Mouse (Mus musculus): ENCODE results near the gene Tcp11l2. TPM values are rescaled to one million over a fixed set of nuclear protein-coding genes. Genes with fewer than 3 reads are reported as not detected.
A peak's percentile ranks its signal among the peaks of the same experiment; 100 is the strongest.

Tcp11l2 gene
- polyA plus RNA-seq, 1 experiment from 2014 or later, result 16.1 TPM

- WGBS, result 63% methylated on average over 3 of the region's 3 CpGs
- H3K9me3 ChIP-seq, result no peaks in the 10 kb centered on the region
- no peaks in the 10 kb centered on the region for H3K36me3 ChIP-seq
- H3K9ac ChIP-seq, result no peak overlapping the region
- no peak overlapping the region for H3K4me2 ChIP-seq (replicated peaks)
- H3K27me3 ChIP-seq, result no peaks in the 10 kb centered on the region
- H3K4me3 ChIP-seq, result no peak overlapping the region
- ATAC-seq (ENCODE audit: insufficient number of reproducible peaks, insufficient read depth, low FRiP score, low TSS enrichment), result no peak
- peaks cover 6% of the 10 kb centered on the region for H3K4me1 ChIP-seq
- H3K27ac ChIP-seq, result no peak overlapping the region
Measured at GRCm38 (mm10) chr10:84611664-84612063, 35.2 kb downstream of the Tcp11l2 start.

DNA sequence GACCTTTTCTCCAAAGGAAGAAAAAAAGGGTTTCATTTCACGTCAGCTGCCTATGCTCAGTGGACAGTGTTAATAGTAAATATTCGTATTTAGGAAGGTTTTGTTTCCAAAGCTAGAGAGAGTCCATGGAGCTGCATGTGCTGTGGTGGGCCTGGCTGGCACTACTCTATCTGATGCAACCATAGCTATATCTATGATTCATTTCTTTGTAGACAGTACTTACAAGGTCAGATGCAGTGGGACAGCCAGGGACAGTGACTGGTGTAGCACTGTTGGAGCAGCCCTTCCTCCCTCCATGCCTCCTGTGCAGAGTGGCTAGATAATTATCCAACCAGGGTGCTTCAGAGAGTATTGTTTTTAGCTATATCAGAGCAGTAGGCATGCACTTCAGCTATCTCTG, 35.9 kb downstream of the Tcp11l2 start:
- 69% methylated on average over 2 of the region's 2 CpGs for WGBS
- Histone ChIP-seq H3K27me3 (no peaks in the 10 kb centered on the region), H3K9me3 (no peaks in the 10 kb centered on the region), H3K4me2 (replicated peaks) (no peak overlapping the region), H3K9ac (no peak overlapping the region), H3K27ac (no peak overlapping the region), H3K4me3 (no peak overlapping the region), H3K4me1 (peaks cover 6% of the 10 kb centered on the region), H3K36me3 (no peaks in the 10 kb centered on the region)
- no peak for ATAC-seq (ENCODE audit: insufficient number of reproducible peaks, insufficient read depth, low FRiP score, low TSS enrichment)

- Histone ChIP-seq H3K4me2 (replicated peaks) (no peak overlapping the region), H3K27me3 (no peaks in the 10 kb centered on the region), H3K4me1 (peaks cover 6% of the 10 kb centered on the region), H3K27ac (no peak overlapping the region), H3K36me3 (no peaks in the 10 kb centered on the region), H3K4me3 (no peak overlapping the region), H3K9ac (no peak overlapping the region), H3K9me3 (no peaks in the 10 kb centered on the region)
- no peak for ATAC-seq (ENCODE audit: insufficient number of reproducible peaks, insufficient read depth, low FRiP score, low TSS enrichment)
- 87% methylated on average over 8 of the region's 8 CpGs for WGBS
Measured at GRCm38 (mm10) chr10:84613366-84613765, 36.9 kb downstream of the Tcp11l2 start.

DNA sequence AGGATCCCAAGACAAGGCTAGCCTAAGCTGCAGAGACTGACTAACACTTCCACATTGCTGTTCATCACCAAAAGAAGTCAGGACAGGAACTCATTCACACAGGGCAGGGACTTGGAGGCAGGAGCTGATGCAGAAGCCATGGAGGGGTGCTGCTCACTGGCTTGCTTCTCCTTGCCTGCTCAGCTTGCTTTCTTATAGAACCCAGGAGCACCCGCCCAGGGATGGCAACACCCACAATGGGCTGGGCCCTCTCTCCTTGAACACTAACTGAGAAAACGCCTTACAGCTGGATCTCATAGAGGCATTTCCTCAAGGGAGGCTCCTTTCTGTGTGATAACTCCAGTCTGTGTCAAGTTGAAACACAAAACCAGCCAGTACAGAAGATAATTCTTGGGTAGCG, 38.6 kb downstream of the Tcp11l2 start:
- Histone ChIP-seq H3K9me3 (no peaks in the 10 kb centered on the region), H3K4me1 (peaks cover 6% of the 10 kb centered on the region), H3K27ac (no peak overlapping the region), H3K4me2 (replicated peaks) (no peak overlapping the region), H3K27me3 (no peaks in the 10 kb centered on the region), H3K4me3 (no peak overlapping the region), H3K9ac (no peak overlapping the region), H3K36me3 (no peaks in the 10 kb centered on the region)
- 69% methylated on average over 3 of the region's 3 CpGs for WGBS
- no peak for ATAC-seq (ENCODE audit: insufficient number of reproducible peaks, insufficient read depth, low FRiP score, low TSS enrichment)

DNA sequence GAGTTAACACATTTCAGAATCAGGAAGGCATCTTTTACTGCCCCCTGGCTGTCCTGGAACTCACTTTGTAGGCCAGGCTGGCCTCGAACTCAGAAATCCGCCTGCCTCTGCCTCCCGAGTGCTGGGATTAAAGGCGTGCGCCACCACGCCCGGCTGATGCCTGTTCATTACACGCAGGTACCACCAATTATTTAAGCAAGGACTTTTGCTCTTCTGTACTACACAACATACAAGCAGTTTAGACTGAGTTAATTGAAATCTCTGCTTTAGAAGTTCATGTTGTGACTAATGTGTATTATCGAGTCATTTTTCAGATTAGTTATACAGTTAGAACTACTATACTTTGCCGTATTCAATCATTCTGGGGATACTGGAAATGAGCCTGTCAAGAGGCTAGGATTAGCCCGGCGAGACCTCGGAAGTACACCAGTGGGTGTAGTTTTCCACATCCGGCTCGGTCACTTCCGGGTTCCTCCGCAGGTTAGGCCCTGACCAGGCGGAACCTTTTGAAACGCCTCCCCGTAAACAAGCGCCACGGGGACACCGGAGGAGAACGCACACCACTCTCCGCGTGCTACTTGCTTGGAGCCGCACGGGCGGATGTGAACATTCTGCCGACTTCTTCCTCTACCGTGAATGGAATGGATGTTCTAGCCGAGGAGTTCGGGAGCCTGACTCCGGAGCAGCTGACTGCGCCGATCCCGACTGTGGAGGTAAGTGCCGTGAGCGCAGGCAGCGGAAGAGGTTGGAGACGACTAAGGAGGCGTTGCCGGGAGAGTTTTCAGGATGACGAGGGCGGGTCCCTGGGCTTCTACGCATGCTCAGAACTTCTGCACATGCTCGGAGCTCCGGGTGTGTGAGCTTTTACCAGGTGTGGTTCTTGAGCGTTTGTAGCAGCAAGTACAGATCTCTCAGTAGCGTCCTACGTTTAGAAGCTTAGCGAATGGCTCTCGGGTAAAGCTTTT, 45.7 kb downstream of the Tcp11l2 start, which contains the start of gene Polr3b:
Gene Polr3b (plus strand): TSS at position 467 of the 965 bp plus-strand sequence.
- H3K27ac ChIP-seq, result peak within 1 kb of the TSS; percentile 98
- peak; percentile 95 for ATAC-seq (ENCODE audit: insufficient number of reproducible peaks, insufficient read depth, low FRiP score, low TSS enrichment)
- 6% methylated on average over 53 of the region's 53 CpGs for WGBS

DNA sequence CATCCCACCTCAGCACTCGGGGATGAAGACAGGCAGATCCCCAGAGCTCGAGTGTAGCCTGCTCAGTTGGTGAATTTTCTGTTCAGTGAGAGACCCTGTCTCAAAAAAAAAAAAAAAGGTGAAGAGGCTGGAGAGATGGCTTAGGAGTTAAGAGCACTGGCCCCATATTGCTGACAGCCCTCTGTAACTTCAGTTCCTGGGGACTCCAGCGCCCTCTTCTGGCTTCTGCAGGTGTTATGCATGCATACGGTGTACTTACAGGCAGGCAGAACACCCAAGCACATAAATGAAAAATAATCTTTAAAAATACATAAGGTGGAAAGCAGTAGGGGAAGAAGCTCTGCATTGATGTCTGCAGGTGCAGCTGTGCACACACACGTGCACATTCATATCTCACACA, 54.8 kb downstream of the Tcp11l2 start:
- no peaks in the 10 kb centered on the region for H3K4me1 ChIP-seq
- WGBS, result 60% methylated on average over 5 of the region's 5 CpGs
- H3K9ac ChIP-seq, result no peak overlapping the region
- no peaks in the 10 kb centered on the region for H3K27me3 ChIP-seq
- no peak for ATAC-seq (ENCODE audit: insufficient number of reproducible peaks, insufficient read depth, low FRiP score, low TSS enrichment)
- H3K4me2 ChIP-seq (replicated peaks), result no peak overlapping the region
- H3K4me3 ChIP-seq, result no peak overlapping the region
- no peaks in the 10 kb centered on the region for H3K9me3 ChIP-seq
- no peak overlapping the region for H3K27ac ChIP-seq
- peaks cover 23% of the 10 kb centered on the region for H3K36me3 ChIP-seq

More for the DNA sequence above, 45.7 kb downstream of the Tcp11l2 start, which contains the start of gene Polr3b:
- H3K4me2 ChIP-seq (replicated peaks), result peak within 1 kb of the TSS; percentile 81
- no peaks in the 10 kb centered on the region for H3K9me3 ChIP-seq
- no peaks in the 10 kb centered on the region for H3K27me3 ChIP-seq
- H3K36me3 ChIP-seq, result no peaks in the 10 kb centered on the region
- H3K4me1 ChIP-seq, result peaks cover 9% of the 10 kb centered on the region
- H3K4me3 ChIP-seq, result peak within 1 kb of the TSS; percentile 65
- H3K9ac ChIP-seq, result peak within 1 kb of the TSS; percentile 58

- H3K4me3 ChIP-seq, result no peak overlapping the region
- H3K4me2 ChIP-seq (replicated peaks), result no peak overlapping the region
- no peaks in the 10 kb centered on the region for H3K4me1 ChIP-seq
- ATAC-seq (ENCODE audit: insufficient number of reproducible peaks, insufficient read depth, low FRiP score, low TSS enrichment), result no peak
- no peaks in the 10 kb centered on the region for H3K27me3 ChIP-seq
- H3K9ac ChIP-seq, result no peak overlapping the region
- 89% methylated on average over 4 of the region's 4 CpGs for WGBS
- no peak overlapping the region for H3K27ac ChIP-seq
- H3K36me3 ChIP-seq, result peaks cover 27% of the 10 kb centered on the region
- H3K9me3 ChIP-seq, result no peaks in the 10 kb centered on the region
Measured at GRCm38 (mm10) chr10:84632005-84632404, 55.6 kb downstream of the Tcp11l2 start.

- H3K4me1 ChIP-seq, result no peaks in the 10 kb centered on the region
- peaks cover 49% of the 10 kb centered on the region for H3K36me3 ChIP-seq
- WGBS, result 96% methylated on average over 10 of the region's 10 CpGs
- H3K4me3 ChIP-seq, result no peak overlapping the region
- no peaks in the 10 kb centered on the region for H3K9me3 ChIP-seq
- no peak overlapping the region for H3K9ac ChIP-seq
- no peak overlapping the region for H3K4me2 ChIP-seq (replicated peaks)
- H3K27me3 ChIP-seq, result no peaks in the 10 kb centered on the region
- no peak overlapping the region for H3K27ac ChIP-seq
- no peak for ATAC-seq (ENCODE audit: insufficient number of reproducible peaks, insufficient read depth, low FRiP score, low TSS enrichment)
Measured at GRCm38 (mm10) chr10:84636656-84637055, 60.2 kb downstream of the Tcp11l2 start.

- WGBS, result 84% methylated on average over 4 of the region's 4 CpGs
- H3K4me3 ChIP-seq, result no peak overlapping the region
- peaks cover 41% of the 10 kb centered on the region for H3K36me3 ChIP-seq
- no peaks in the 10 kb centered on the region for H3K4me1 ChIP-seq
- H3K4me2 ChIP-seq (replicated peaks), result no peak overlapping the region
- no peak overlapping the region for H3K27ac ChIP-seq
- H3K27me3 ChIP-seq, result no peaks in the 10 kb centered on the region
- no peaks in the 10 kb centered on the region for H3K9me3 ChIP-seq
- no peak overlapping the region for H3K9ac ChIP-seq
- ATAC-seq (ENCODE audit: insufficient number of reproducible peaks, insufficient read depth, low FRiP score, low TSS enrichment), result no peak
Measured at GRCm38 (mm10) chr10:84638382-84638781, 62.0 kb downstream of the Tcp11l2 start.

GRCm38 (mm10) chr10:84639525-84640287, 63.3 kb downstream of the Tcp11l2 start:
- no peak for ATAC-seq (ENCODE audit: insufficient number of reproducible peaks, insufficient read depth, low FRiP score, low TSS enrichment)
- no peak overlapping the region for H3K4me2 ChIP-seq (replicated peaks)
- H3K9me3 ChIP-seq, result no peaks in the 10 kb centered on the region
- no peak overlapping the region for H3K27ac ChIP-seq
- peaks cover 32% of the 10 kb centered on the region for H3K36me3 ChIP-seq
- 87% methylated on average over 4 of the region's 4 CpGs for WGBS
- H3K4me1 ChIP-seq, result no peaks in the 10 kb centered on the region
- no peaks in the 10 kb centered on the region for H3K27me3 ChIP-seq
- no peak overlapping the region for H3K4me3 ChIP-seq
- H3K9ac ChIP-seq, result no peak overlapping the region

DNA sequence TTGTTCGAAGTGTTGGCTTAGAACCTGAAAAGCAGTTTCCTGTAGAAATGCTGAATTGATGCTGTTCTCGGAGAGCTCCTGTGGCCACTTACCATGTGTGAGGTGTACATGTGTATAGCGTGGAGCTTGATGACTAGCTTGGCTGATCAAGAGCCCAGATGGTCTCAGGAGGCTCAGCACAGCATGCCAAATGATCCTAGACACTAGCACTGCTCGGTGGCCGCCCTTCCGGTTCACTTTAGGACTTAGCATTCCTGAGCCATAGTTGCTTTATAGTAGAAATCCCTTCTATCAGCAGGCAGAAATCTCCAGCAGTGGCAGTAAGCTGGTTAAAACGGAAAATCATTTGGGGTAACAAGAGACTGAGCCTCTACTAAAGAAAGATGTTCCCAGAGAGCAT, 64.4 kb downstream of the Tcp11l2 start:
- WGBS, result 89% methylated on average over 7 of the region's 7 CpGs
- H3K27me3 ChIP-seq, result no peaks in the 10 kb centered on the region
- no peak overlapping the region for H3K9ac ChIP-seq
- H3K36me3 ChIP-seq, result peaks cover 30% of the 10 kb centered on the region
- H3K4me2 ChIP-seq (replicated peaks), result no peak overlapping the region
- H3K27ac ChIP-seq, result no peak overlapping the region
- no peaks in the 10 kb centered on the region for H3K9me3 ChIP-seq
- no peaks in the 10 kb centered on the region for H3K4me1 ChIP-seq
- ATAC-seq (ENCODE audit: insufficient number of reproducible peaks, insufficient read depth, low FRiP score, low TSS enrichment), result no peak
- H3K4me3 ChIP-seq, result no peak overlapping the region

GRCm38 (mm10) chr10:84641576-84641975, 65.2 kb downstream of the Tcp11l2 start:
- Histone ChIP-seq H3K4me2 (replicated peaks) (no peak overlapping the region), H3K27me3 (no peaks in the 10 kb centered on the region), H3K4me3 (no peak overlapping the region), H3K27ac (no peak overlapping the region), H3K36me3 (peaks cover 31% of the 10 kb centered on the region), H3K4me1 (no peaks in the 10 kb centered on the region), H3K9me3 (no peaks in the 10 kb centered on the region), H3K9ac (no peak overlapping the region)
- 82% methylated on average over 2 of the region's 2 CpGs for WGBS
- no peak for ATAC-seq (ENCODE audit: insufficient number of reproducible peaks, insufficient read depth, low FRiP score, low TSS enrichment)

All from embryonic facial prominence, embryonic 12.5 days (tissue).